Mouse (Mus musculus): ENCODE data around the gene Ngfr.
A peak's percentile ranks its signal among the peaks of the same experiment; 100 is the strongest.

DNA sequence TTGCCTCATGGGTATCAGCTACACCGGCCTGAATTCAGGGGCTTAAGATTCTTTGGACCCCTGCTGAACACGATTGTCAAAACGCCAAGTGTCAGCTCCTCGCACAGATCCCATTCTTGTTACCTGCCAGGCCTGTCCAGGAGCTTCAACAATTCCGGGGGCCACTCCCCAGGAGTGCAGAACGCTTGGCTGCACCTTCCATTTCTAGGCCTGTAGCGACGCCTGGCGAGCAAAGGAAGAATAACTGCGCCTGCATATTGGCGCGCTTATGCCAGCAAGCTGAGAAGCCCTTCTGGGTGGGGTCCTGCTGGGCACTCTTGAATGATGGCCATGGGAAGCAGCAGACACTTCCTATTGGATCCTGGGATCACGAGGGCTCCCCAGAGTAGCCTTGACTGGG, 66.0 kb downstream of the Ngfr start:
- TF ChIP-seq POLR2A (IDR thresholded peaks at IDR 0.05; ENCODE audit: borderline replicate concordance, extremely low read depth, insufficient read depth, insufficient read length, poor library complexity, severe bottlenecking) (no peak), CTCF (IDR thresholded peaks at IDR 0.05; ENCODE audit: borderline replicate concordance, extremely low read depth, insufficient read depth, insufficient read length) (peak; percentile 95)
